Mouse (Mus musculus): ENCODE measurements around the gene Mark4.

- no peak for TF ChIP-seq CTCF (IDR thresholded peaks at IDR 0.05; ENCODE audit: extremely low read depth, insufficient read depth, insufficient read length, insufficient replicate concordance)
- TF ChIP-seq POLR2A (IDR thresholded peaks at IDR 0.05; ENCODE audit: low read depth, low read length), result no peak
Measured at GRCm38 (mm10) chr7:19459144-19459870, 686 bp upstream of the Mark4 start.

Data from spleen, adult 2 months (tissue).